Mouse (Mus musculus): ENCODE data around the gene Agrn.
A peak's percentile ranks its signal among the peaks of the same experiment; 100 is the strongest.

DNA sequence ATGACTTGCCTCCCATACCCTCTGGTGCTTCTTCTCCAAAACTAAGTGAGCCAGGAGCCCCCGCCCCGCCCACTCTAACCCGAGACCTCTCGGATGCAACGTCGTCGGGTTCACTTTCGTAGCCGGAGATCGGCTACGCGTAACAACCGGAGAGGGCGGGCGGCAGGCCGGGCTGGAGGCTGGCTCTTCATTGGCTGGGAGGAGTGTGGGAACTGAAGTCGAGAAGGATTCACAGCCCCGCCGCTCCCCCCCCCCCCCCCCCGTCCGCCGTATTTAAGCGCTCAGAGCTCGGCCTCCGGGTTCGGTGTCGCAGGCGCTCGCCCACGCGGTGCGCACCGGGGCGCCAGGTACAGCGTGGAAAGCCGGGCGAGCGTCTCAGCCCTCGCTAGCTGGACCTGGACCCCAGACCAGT, 5.7 kb upstream of the Agrn start, which contains the start of gene AW011738:
- TF ChIP-seq POLR2A (IDR thresholded peaks at IDR 0.05; ENCODE audit: borderline replicate concordance, control insufficient read depth, low read depth, low read length) (peak; percentile 65; the same call in 1 of the 2 replicates), CTCF (IDR thresholded peaks at IDR 0.05; ENCODE audit: control insufficient read depth, insufficient read depth, low read length) (no peak)
